Mouse (Mus musculus): ENCODE results near the gene 1700034J05Rik. TPM values are rescaled to one million over a fixed set of nuclear protein-coding genes. Genes with fewer than 3 reads are reported as not detected.

1700034J05Rik gene
- polyA plus RNA-seq, 1 experiment = not detected

GRCm38 (mm10) chr6:146939026-146939425, 15.2 kb downstream of the 1700034J05Rik start:
- Histone ChIP-seq H3K4me1 (peaks cover 80% of the 10 kb centered on the region), H3K4me3 (replicated peaks) (no peak overlapping the region), H3K27me3 (replicated peaks) (no peaks in the 10 kb centered on the region), H3K36me3 (replicated peaks; ENCODE audit: low read length) (peaks cover 47% of the 10 kb centered on the region), H3K9me3 (no peaks in the 10 kb centered on the region)
- TF ChIP-seq GATA1 (IDR thresholded peaks at IDR 0.05; ENCODE audit: borderline replicate concordance, low read length) = no peak
- no peak for TF ChIP-seq FLI1 (IDR thresholded peaks at IDR 0.05; ENCODE audit: low read length)

- Histone ChIP-seq H3K9me3 (no peaks in the 10 kb centered on the region), H3K27me3 (replicated peaks) (no peaks in the 10 kb centered on the region), H3K36me3 (replicated peaks; ENCODE audit: low read length) (peaks cover 47% of the 10 kb centered on the region), H3K4me1 (peaks cover 81% of the 10 kb centered on the region), H3K4me3 (replicated peaks) (no peak overlapping the region)
- TF ChIP-seq GATA1 (IDR thresholded peaks at IDR 0.05; ENCODE audit: borderline replicate concordance, low read length) (no peak), FLI1 (IDR thresholded peaks at IDR 0.05; ENCODE audit: low read length) (no peak)
These were observed 18.3 kb downstream of the 1700034J05Rik start for GRCm38 (mm10) chr6:146935957-146936356.

- no peak overlapping the region for H3K4me3 ChIP-seq (replicated peaks)
- peaks cover 80% of the 10 kb centered on the region for H3K4me1 ChIP-seq
- H3K9me3 ChIP-seq = no peaks in the 10 kb centered on the region
- H3K36me3 ChIP-seq (replicated peaks; ENCODE audit: low read length) = peaks cover 20% of the 10 kb centered on the region
- no peak for TF ChIP-seq GATA1 (IDR thresholded peaks at IDR 0.05; ENCODE audit: borderline replicate concordance, low read length)
- TF ChIP-seq FLI1 (IDR thresholded peaks at IDR 0.05; ENCODE audit: low read length) = no peak
- no peaks in the 10 kb centered on the region for H3K27me3 ChIP-seq (replicated peaks)
These were observed 21.1 kb downstream of the 1700034J05Rik start for GRCm38 (mm10) chr6:146933123-146933522.

GRCm38 (mm10) chr6:146929031-146929430, 25.2 kb downstream of the 1700034J05Rik start:
- TF ChIP-seq GATA1 (IDR thresholded peaks at IDR 0.05; ENCODE audit: borderline replicate concordance, low read length) = no peak
- no peak for TF ChIP-seq FLI1 (IDR thresholded peaks at IDR 0.05; ENCODE audit: low read length)
- no peaks in the 10 kb centered on the region for H3K27me3 ChIP-seq (replicated peaks)
- no peaks in the 10 kb centered on the region for H3K9me3 ChIP-seq
- peaks cover 9% of the 10 kb centered on the region for H3K36me3 ChIP-seq (replicated peaks; ENCODE audit: low read length)
- no peak overlapping the region for H3K4me3 ChIP-seq (replicated peaks)
- peaks cover 72% of the 10 kb centered on the region for H3K4me1 ChIP-seq

GRCm38 (mm10) chr6:146928108-146928507, 26.1 kb downstream of the 1700034J05Rik start:
- no peaks in the 10 kb centered on the region for H3K9me3 ChIP-seq
- TF ChIP-seq FLI1 (IDR thresholded peaks at IDR 0.05; ENCODE audit: low read length) = no peak
- H3K27me3 ChIP-seq (replicated peaks) = no peaks in the 10 kb centered on the region
- H3K4me1 ChIP-seq = peaks cover 65% of the 10 kb centered on the region
- peaks cover 7% of the 10 kb centered on the region for H3K36me3 ChIP-seq (replicated peaks; ENCODE audit: low read length)
- no peak overlapping the region for H3K4me3 ChIP-seq (replicated peaks)

GRCm38 (mm10) chr6:146926415-146926980, 27.7 kb downstream of the 1700034J05Rik start:
- Histone ChIP-seq H3K4me3 (replicated peaks) (no peak overlapping the region), H3K27me3 (replicated peaks) (no peaks in the 10 kb centered on the region), H3K9me3 (no peaks in the 10 kb centered on the region), H3K4me1 (peaks cover 49% of the 10 kb centered on the region), H3K36me3 (replicated peaks; ENCODE audit: low read length) (peaks cover 3% of the 10 kb centered on the region)
- TF ChIP-seq FLI1 (IDR thresholded peaks at IDR 0.05; ENCODE audit: low read length) (no peak), GATA1 (IDR thresholded peaks at IDR 0.05; ENCODE audit: borderline replicate concordance, low read length) (no peak)

GRCm38 (mm10) chr6:146918341-146918740, 35.9 kb downstream of the 1700034J05Rik start:
- no peak for TF ChIP-seq FLI1 (IDR thresholded peaks at IDR 0.05; ENCODE audit: low read length)
- no peak for TF ChIP-seq GATA1 (IDR thresholded peaks at IDR 0.05; ENCODE audit: borderline replicate concordance, low read length)
- H3K4me3 ChIP-seq (replicated peaks) = no peak overlapping the region
- peaks cover 5% of the 10 kb centered on the region for H3K36me3 ChIP-seq (replicated peaks; ENCODE audit: low read length)
- no peaks in the 10 kb centered on the region for H3K27me3 ChIP-seq (replicated peaks)
- peaks cover 52% of the 10 kb centered on the region for H3K4me1 ChIP-seq
- H3K9me3 ChIP-seq = no peaks in the 10 kb centered on the region

GRCm38 (mm10) chr6:146917396-146917795, 36.8 kb downstream of the 1700034J05Rik start:
- Histone ChIP-seq H3K27me3 (replicated peaks) (no peaks in the 10 kb centered on the region), H3K4me3 (replicated peaks) (peak overlapping the region; percentile 79), H3K36me3 (replicated peaks; ENCODE audit: low read length) (peaks cover 5% of the 10 kb centered on the region), H3K9me3 (no peaks in the 10 kb centered on the region), H3K4me1 (peaks cover 62% of the 10 kb centered on the region)
- TF ChIP-seq GATA1 (IDR thresholded peaks at IDR 0.05; ENCODE audit: borderline replicate concordance, low read length) (no peak), FLI1 (IDR thresholded peaks at IDR 0.05; ENCODE audit: low read length) (no peak)

GRCm38 (mm10) chr6:146915808-146916207, 38.4 kb downstream of the 1700034J05Rik start:
- TF ChIP-seq GATA1 (IDR thresholded peaks at IDR 0.05; ENCODE audit: borderline replicate concordance, low read length) (no peak), FLI1 (IDR thresholded peaks at IDR 0.05; ENCODE audit: low read length) (no peak)
- Histone ChIP-seq H3K9me3 (no peaks in the 10 kb centered on the region), H3K36me3 (replicated peaks; ENCODE audit: low read length) (peaks cover 12% of the 10 kb centered on the region), H3K27me3 (replicated peaks) (no peaks in the 10 kb centered on the region), H3K4me1 (peaks cover 78% of the 10 kb centered on the region), H3K4me3 (replicated peaks) (no peak overlapping the region)

- no peaks in the 10 kb centered on the region for H3K9me3 ChIP-seq
- no peak for TF ChIP-seq FLI1 (IDR thresholded peaks at IDR 0.05; ENCODE audit: low read length)
- peak overlapping the region; percentile 85 for H3K4me3 ChIP-seq (replicated peaks)
- peaks cover 19% of the 10 kb centered on the region for H3K36me3 ChIP-seq (replicated peaks; ENCODE audit: low read length)
- no peaks in the 10 kb centered on the region for H3K27me3 ChIP-seq (replicated peaks)
- peaks cover 99% of the 10 kb centered on the region for H3K4me1 ChIP-seq
These were observed 40.6 kb downstream of the 1700034J05Rik start for GRCm38 (mm10) chr6:146913489-146914198.

All from megakaryocyte, embryonic 14.5 days (primary cell).